In the genomic region with DNA sequence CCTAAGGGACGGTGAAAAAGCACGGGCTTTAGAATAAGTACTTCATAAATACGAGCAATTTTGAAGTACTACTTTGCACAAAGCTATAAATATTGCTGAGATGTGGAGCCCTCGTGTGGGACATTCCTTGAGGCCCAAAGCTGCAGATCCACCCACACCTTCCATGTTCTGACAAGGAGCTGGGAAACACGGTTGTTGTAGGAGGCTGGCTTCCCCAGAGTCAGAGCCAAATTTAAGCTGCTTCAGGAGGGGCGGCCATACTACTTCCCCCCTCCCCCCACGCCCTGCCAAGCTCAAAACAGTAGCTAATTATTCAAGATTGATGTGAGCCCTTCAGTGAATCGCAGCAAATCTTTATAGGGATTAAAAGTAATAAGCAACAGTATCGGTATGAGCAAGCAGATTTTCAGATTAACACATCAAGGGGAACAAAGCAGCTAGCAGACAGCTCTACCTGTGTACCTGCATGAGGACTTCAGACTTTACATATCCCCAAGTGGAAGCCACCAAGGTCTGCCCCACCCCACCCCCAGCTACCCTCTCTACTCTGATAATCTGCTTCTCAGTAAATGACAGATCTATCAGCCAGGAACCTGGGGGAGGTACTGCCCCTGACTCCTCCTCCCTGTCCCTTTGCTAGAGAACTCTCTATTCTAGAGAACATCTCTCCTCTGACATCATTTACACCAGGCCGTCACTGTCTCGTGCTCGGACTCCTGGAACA, we compare ENCODE assay signal across 12 mouse cellular contexts.
DNase-seq lines count a peak whose midpoint lies in the region; ATAC-seq and TF ChIP-seq lines count a peak whose summit lies in the region.
"Had no signal": no experiment of that assay in that cellular context is flagged by ENCODE, and none has a peak within 500 bp of the region (broad histone marks: within the 10 kb centered on the region; RNA-seq: fewer than 3 reads in every experiment).

No protein-coding gene starts in this region.

- H3K9ac ChIP-seq in hindbrain, embryonic 11.5 days (ENCODE audit: low read depth, low read length) = no peak overlapping the region
- H3K9ac ChIP-seq in hindbrain, embryonic 12.5 days = no peak overlapping the region
- H3K9ac ChIP-seq in hindbrain, embryonic 16.5 days (ENCODE audit: low read depth, low read length) = no peak overlapping the region
- H3K9ac ChIP-seq in neural tube, embryonic 14.5 days (replicated peaks; ENCODE audit: low read depth, low read length) = no peak overlapping the region
- H3K9ac ChIP-seq: liver, embryonic 15.5 days had no signal

- TF ChIP-seq CTCF in brain, embryonic 14.5 days (IDR thresholded peaks at IDR 0.05; ENCODE audit: borderline replicate concordance, extremely low read depth, insufficient read depth, insufficient read length) = no peak

- no peak for TF ChIP-seq POLR2A in brain, embryonic 14.5 days (IDR thresholded peaks at IDR 0.05; ENCODE audit: borderline replicate concordance, extremely low read depth, insufficient read depth, insufficient read length, poor library complexity, severe bottlenecking)

- H3K4me1 ChIP-seq in hindbrain, embryonic 11.5 days (replicated peaks; ENCODE audit: control insufficient read depth, insufficient read depth, low read length) = peaks cover 4% of the 10 kb centered on the region; the same call in 1 of the 2 replicates
- peaks cover 47% of the 10 kb centered on the region for H3K4me1 ChIP-seq in hindbrain, embryonic 12.5 days
- peaks cover 15% of the 10 kb centered on the region for H3K4me1 ChIP-seq in hindbrain, embryonic 16.5 days (ENCODE audit: control insufficient read depth, insufficient read depth, low read depth, low read length)
- peaks cover 11% of the 10 kb centered on the region; the same call in 1 of the 2 replicates for H3K4me1 ChIP-seq in neural tube, embryonic 14.5 days (ENCODE audit: control insufficient read depth, insufficient read depth, low read length)
- H3K4me1 ChIP-seq: liver, embryonic 15.5 days had no signal

- 65% methylated on average over 12 of the region's 12 CpGs for WGBS in hindbrain, embryonic 11.5 days
- 59% methylated on average over 12 of the region's 12 CpGs for WGBS in hindbrain, embryonic 12.5 days
- whole genome bisulfite sequencing in hindbrain, embryonic 16.5 days = 43% methylated on average over 12 of the region's 12 CpGs
- WGBS in neural tube, embryonic 14.5 days = 49% methylated on average over 12 of the region's 12 CpGs

- no peak for DNase-seq in hindbrain, embryonic 11.5 days (ENCODE audit: low spot score)
- peak; percentile 56 for DNase-seq in brain, embryonic 14.5 days (ENCODE audit: low read depth)
- no peak for DNase-seq in gastrocnemius, postnatal 10 days
- DNase-seq: heart, adult 18-20 months; kidney, adult 2 months; layer of hippocampus, postnatal 36 days had no signal

- H3K27ac ChIP-seq in hindbrain, embryonic 11.5 days (ENCODE audit: low read depth, low read length) = no peak overlapping the region
- no peak overlapping the region for H3K27ac ChIP-seq in hindbrain, embryonic 12.5 days
- H3K27ac ChIP-seq in hindbrain, embryonic 16.5 days (ENCODE audit: low read depth, low read length) = 0 out of 2 replicates have a peak overlapping the region, but pooled peaks have one; percentile 13
- no peak overlapping the region for H3K27ac ChIP-seq in neural tube, embryonic 14.5 days (ENCODE audit: low read depth, low read length)
- H3K27ac ChIP-seq: liver, embryonic 15.5 days had no signal

- no peak overlapping the region for H3K4me2 ChIP-seq in hindbrain, embryonic 11.5 days (replicated peaks; ENCODE audit: low read depth, low read length)
- H3K4me2 ChIP-seq in hindbrain, embryonic 12.5 days (replicated peaks) = no peak overlapping the region
- no peak overlapping the region for H3K4me2 ChIP-seq in hindbrain, embryonic 16.5 days (ENCODE audit: low read length)
- H3K4me2 ChIP-seq in neural tube, embryonic 14.5 days (ENCODE audit: low read depth, low read length) = no peak overlapping the region
- H3K4me2 ChIP-seq: liver, embryonic 15.5 days had no signal

- no peaks in the 10 kb centered on the region for H3K36me3 ChIP-seq in hindbrain, embryonic 11.5 days (ENCODE audit: control insufficient read depth, insufficient read depth, low read length)
- no peaks in the 10 kb centered on the region for H3K36me3 ChIP-seq in hindbrain, embryonic 12.5 days
- H3K36me3 ChIP-seq in hindbrain, embryonic 16.5 days (ENCODE audit: control insufficient read depth, insufficient read depth, low read length) = no peaks in the 10 kb centered on the region
- H3K36me3 ChIP-seq in neural tube, embryonic 14.5 days (ENCODE audit: control insufficient read depth, insufficient read depth, low read length) = no peaks in the 10 kb centered on the region
- H3K36me3 ChIP-seq: liver, embryonic 15.5 days had no signal

- H3K4me3 ChIP-seq in hindbrain, embryonic 11.5 days (ENCODE audit: low read depth, low read length) = no peak overlapping the region
- H3K4me3 ChIP-seq in hindbrain, embryonic 12.5 days = no peak overlapping the region
- H3K4me3 ChIP-seq in hindbrain, embryonic 16.5 days (ENCODE audit: low read length) = no peak overlapping the region
- no peak overlapping the region for H3K4me3 ChIP-seq in neural tube, embryonic 14.5 days (ENCODE audit: low read depth, low read length)
- H3K4me3 ChIP-seq: erythroblast, embryonic 14.5 days; liver, embryonic 15.5 days had no signal

- H3K9me3 ChIP-seq in hindbrain, embryonic 11.5 days (ENCODE audit: control insufficient read depth, low read length) = no peaks in the 10 kb centered on the region
- H3K9me3 ChIP-seq in hindbrain, embryonic 12.5 days (replicated peaks) = no peaks in the 10 kb centered on the region
- H3K9me3 ChIP-seq in hindbrain, embryonic 16.5 days (ENCODE audit: control insufficient read depth, low read length) = no peaks in the 10 kb centered on the region
- no peaks in the 10 kb centered on the region for H3K9me3 ChIP-seq in neural tube, embryonic 14.5 days (ENCODE audit: control insufficient read depth, low read length)
- H3K9me3 ChIP-seq: liver, embryonic 15.5 days had no signal

- no peaks in the 10 kb centered on the region for H3K27me3 ChIP-seq in hindbrain, embryonic 11.5 days (ENCODE audit: control insufficient read depth, insufficient read depth, low read length)
- H3K27me3 ChIP-seq in hindbrain, embryonic 12.5 days = no peaks in the 10 kb centered on the region
- H3K27me3 ChIP-seq in hindbrain, embryonic 16.5 days (replicated peaks; ENCODE audit: control insufficient read depth, insufficient read depth, low read length) = no peaks in the 10 kb centered on the region
- H3K27me3 ChIP-seq in neural tube, embryonic 14.5 days (ENCODE audit: control insufficient read depth, insufficient read depth, low read length) = no peaks in the 10 kb centered on the region
- H3K27me3 ChIP-seq: liver, embryonic 15.5 days had no signal

- ATAC-seq in hindbrain, embryonic 11.5 days (ENCODE audit: low FRiP score) = 0 out of 2 replicates have a peak, but pooled peaks have one; percentile 30
- ATAC-seq in hindbrain, embryonic 12.5 days (ENCODE audit: low FRiP score) = no peak
- ATAC-seq in hindbrain, embryonic 16.5 days = peak; percentile 14; the same call in 1 of the 2 replicates
- 0 out of 2 replicates have a peak, but pooled peaks have one; percentile 26 for ATAC-seq in neural tube, embryonic 14.5 days (ENCODE audit: low read depth)
- ATAC-seq in megakaryocyte, adult 5-6 weeks (ENCODE audit: poor library complexity, severe bottlenecking) = no peak

Comparison
In these comparisons a context has a peak if more than half of its experiments do, and no peak if none do; other contexts are left out.
1. ATAC-seq: peak in hindbrain, embryonic 11.5 days (single experiment), hindbrain, embryonic 16.5 days (single experiment) and neural tube, embryonic 14.5 days (single experiment); none in hindbrain, embryonic 12.5 days (single experiment) and megakaryocyte, adult 5-6 weeks (single experiment).